Mouse (Mus musculus) CD4-positive, CD25-positive, alpha-beta regulatory T cell, adult 2 months (primary cell): ENCODE data around the gene Lamb1.

ENCODE experiments used
- DNase-seq: peaks from one replicate; pipeline ENCODE4 v3.0.0-alpha.2; 2012; ENCODE audit warnings: low read depth, low spot score

Gene Lamb1

GRCm38 (mm10) chr12:31313136-31313535 lies 48.1 kb downstream of the Lamb1 start:
- DNase-seq, result no peak

DNA sequence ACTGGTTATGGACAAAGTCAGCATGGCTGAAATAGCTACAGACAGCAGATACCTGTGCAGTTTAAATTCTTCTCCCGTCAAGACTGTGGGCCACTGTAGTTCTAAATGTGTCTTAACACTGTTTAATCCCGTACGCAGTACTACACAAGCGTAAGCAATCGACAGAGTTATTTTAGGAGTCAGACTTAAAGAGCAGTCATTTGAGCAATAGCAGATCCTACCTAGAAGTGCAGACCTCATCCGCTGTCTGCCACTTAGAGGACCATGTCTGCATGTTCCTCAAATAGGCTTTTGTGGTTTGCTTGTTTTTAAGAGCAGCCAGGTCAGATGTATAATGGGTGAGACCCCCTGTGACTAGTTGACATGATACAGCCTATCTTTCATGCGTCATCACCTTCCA lies 49.3 kb downstream of the Lamb1 start:
- DNase-seq, result no peak

DNA sequence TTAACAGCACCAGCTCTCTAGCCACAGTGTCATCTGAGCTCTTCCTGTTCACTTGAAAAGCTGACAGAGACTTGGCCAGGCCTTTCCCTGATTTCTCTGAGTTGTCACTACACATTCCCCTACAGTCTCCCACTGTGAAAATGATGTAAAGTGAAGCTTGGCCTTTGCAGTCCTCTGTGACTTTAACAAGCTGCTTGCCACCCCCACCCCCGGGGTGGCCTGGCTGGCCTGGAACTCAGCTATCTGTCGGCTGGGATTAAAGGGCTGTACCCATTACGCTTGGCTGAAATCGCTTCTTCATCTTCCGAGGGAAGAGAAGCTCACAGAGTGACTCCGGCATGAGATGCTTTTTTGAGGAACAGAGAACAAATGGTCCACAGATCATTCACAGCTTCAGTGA lies 50.9 kb downstream of the Lamb1 start:
- DNase-seq, result no peak

- DNase-seq, result no peak
These were observed 52.8 kb downstream of the Lamb1 start for GRCm38 (mm10) chr12:31317670-31318408.

DNA sequence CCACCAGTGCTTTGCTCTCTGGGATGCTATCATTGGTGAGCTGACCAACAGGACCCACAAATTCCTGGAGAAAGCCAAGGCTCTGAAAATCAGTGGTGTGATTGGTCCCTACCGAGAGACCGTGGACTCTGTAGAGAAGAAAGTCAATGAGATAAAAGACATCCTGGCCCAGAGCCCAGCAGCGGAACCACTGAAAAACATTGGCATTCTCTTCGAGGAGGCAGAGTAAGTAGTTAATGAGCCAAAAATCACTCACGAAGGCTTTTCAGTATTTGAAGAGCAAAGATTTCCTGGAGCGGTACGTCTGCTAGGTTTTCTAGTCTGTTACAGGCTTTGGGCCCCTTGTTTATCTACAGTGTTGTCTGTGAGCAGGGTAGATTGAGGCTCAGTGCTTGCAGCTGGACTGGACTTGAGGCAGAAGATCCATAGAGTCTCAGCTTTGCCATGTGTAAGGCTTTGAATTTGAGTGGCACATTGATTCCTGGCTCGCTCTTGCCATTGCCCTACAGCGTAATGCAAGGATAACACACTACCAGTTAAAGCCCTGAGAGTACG lies 53.5 kb downstream of the Lamb1 start:
- no peak for DNase-seq

- DNase-seq, result no peak
These were observed 55.8 kb downstream of the Lamb1 start for GRCm38 (mm10) chr12:31320817-31321216.

GRCm38 (mm10) chr12:31321532-31321931 lies 56.5 kb downstream of the Lamb1 start:
- DNase-seq, result no peak

DNA sequence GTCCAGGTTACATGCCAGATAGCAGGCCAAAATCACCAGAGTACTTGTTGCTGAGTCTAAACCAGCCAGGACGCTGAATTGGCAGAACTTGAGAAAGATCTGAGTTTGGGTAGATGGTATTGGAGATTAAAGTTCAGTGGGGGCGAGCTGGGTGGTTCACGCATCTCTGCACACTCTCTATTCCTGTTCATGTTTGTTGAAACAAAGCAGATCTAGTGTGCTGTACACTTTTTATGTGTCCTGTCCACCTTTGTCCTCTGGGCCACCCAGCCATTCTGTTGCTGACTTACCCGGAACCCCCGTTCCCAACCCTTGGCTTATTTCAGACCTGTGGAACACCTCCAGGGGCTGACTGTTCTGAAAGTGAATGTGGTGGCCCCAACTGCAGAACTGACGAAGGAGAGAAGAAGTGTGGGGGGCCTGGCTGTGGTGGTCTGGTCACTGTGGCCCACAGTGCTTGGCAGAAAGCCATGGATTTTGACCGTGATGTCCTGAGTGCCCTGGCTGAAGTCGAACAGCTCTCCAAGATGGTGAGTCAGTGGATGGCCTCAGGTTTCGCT lies 58.2 kb downstream of the Lamb1 start:
- no peak for DNase-seq

DNA sequence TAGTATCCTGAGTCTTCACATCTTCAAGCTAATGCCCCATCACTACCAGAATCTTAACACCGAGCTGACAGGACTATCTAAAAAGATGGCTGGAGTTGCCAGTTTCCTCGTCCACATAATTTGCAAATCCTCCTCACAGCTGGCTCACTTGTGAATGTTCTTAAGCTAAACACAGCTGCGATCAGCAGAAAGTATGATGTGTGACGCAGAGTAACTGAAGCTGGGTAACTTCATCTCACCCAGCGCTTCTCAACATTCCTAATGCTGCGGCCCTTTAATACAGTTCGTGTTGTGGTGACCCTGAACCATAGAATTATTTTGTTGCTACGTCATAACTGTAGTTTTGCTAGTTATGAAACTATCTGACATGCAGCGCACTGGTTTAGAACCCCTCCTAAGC lies 62.1 kb downstream of the Lamb1 start:
- DNase-seq, result no peak

DNA sequence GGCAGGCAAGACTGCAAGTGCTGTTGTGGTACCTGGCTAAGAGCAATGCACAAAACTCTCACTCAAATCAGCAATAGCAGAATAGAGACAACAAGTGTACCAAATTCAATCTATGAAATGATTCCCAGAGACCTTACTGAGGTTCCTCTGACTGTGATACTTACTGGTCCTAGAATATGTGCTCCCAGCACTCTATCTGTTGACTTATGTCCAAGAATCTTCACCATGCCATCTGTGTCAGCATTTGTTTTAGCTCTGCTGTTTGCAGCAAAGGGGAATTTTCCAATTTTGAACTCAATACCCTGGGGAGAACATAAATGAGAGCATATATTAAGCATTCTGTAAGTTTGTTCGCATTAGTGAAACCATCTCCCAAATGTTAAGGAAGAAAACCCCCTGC lies 68.2 kb downstream of the Lamb1 start:
- DNase-seq, result no peak

- DNase-seq, result no peak
These were observed 85.3 kb downstream of the Lamb1 start for GRCm38 (mm10) chr12:31350191-31350943.

- DNase-seq, result peak; percentile 98
These were observed 86.2 kb downstream of the Lamb1 start, which contains the start of gene Dld for GRCm38 (mm10) chr12:31350944-31351928. Gene Dld (minus strand): TSS chr12:31351453.

- no peak for DNase-seq
These were observed 101.4 kb downstream of the Lamb1 start for GRCm38 (mm10) chr12:31366428-31366827.

DNA sequence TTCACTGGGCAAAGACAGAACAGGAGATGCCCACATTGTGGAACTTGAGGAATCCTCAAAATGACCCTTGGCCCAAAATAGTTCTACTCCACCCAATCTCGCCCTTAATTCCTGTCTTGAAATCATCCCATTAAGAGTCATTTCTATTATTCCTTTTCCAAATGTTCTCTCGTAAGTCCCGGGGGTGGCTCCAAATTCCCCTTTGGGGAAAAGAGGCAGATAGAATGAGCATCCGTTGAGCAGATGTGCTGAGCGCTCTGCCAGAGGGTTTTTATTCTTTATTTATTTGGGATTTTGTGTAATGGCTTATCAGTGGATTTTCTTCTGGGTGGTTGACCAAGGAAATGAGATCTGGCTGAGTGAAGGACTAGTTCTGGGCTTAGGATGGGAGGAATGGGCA lies 102.7 kb downstream of the Lamb1 start:
- no peak for DNase-seq

DNA sequence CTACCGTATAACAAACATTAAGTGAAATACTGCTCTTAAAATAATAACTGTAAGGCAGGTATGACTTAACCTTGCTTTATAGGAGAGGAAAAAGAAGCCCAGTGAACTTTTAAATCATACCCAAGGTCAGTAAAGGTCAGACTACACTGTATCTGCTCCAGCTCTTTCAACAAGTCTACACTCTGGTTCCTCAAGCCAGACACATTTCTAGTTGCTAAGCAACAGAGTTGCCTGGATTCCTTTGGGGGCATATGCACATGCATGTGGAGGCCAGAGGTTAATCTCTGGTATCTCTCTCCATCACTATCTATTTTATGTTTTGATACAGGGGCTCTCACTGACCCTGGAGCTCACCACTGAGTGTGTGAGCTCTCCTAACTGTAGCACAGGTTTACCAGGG lies 104.1 kb downstream of the Lamb1 start:
- DNase-seq, result no peak

DNA sequence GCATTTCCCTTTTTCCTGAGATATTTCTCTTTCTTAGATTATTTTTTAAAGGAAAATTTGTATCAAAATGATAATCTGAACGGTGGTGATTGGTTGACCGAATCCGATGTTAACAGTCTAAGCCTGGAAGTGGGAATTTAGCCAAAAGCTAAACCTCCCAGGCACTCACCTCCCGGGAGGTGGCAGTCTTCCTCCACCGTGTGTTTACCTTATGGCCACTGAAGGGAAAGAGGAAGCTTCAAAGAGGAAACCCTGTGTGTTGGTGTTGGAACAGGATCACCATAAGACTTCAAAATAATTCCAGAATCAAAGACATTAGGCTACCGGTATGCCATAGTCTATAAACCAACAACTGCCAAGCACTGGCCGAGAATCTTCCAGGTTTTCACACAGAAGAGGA lies 104.6 kb downstream of the Lamb1 start:
- no peak for DNase-seq

DNA sequence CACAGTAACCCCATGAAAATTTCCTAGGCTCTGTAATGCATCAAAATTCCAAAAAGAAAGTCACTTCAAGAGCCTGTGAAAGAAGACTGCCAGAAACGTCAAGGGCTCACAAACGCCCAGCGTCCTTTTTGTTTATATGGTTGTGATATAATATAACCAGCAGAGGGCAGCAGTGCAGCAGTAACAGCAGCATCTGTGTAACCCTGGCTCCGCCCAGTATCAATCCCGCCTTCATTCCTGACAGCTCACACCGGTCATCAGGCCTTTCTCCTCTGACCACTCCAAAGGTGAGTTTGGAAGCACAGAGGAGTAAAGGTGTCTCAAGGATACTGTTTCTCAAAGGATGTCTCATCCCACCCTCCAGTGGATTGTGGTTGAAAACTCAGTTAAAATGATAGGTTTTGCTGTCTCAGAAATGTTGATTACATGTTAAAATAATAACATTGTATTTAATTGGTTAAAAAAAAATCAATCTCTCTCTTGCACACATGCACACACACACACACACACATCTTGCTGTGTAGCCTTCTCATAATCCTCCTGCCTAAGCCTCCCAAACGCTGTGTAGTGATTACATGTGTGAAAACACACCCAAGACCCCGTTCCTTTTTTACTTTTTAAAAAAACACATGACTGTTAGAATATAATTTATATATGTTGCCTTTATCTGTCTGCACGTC lies 109.7 kb downstream of the Lamb1 start:
- DNase-seq, result peak; percentile 75

DNA sequence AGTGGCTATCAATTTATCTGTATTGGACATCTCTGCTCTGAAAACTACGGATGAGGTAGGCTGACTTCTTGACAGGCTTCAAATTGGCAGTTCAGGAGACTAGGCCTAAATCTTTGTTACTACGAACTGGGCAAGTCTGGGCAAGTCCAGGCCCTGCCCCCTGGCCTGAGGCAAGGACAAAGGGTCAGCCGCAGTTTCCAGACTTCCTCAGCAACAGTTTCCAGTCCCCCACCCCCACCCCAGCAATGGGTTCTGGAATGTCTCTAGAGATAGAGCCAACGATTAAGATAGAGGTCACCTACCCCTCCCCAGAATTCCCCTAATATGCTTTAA lies 110.2 kb downstream of the Lamb1 start:
- no peak for DNase-seq

GRCm38 (mm10) chr12:31376326-31376950 lies 111.4 kb downstream of the Lamb1 start:
- no peak for DNase-seq

DNA sequence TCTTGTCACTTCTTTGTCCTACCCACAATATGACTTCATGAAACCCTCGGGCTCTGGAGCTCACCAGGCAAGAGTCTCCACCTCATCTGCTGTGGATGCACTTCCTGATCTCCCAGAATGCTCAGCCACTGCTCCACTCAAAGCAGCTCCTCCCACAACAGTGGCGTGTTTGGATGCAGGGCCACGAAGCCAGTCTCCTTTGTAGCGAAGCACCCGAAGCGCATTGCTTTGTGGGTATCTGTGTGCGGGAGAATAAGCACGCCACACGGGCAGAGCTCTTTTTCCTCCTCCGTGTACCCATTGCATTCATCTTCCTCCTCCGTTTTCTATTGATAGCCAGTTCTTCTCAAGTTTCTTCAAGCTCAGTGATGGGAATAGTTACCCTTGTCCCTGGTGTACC lies 112.2 kb downstream of the Lamb1 start:
- no peak for DNase-seq
